Mouse (Mus musculus): ENCODE data around the gene Mllt6.
A peak's percentile ranks its signal among the peaks of the same experiment; 100 is the strongest.

DNA sequence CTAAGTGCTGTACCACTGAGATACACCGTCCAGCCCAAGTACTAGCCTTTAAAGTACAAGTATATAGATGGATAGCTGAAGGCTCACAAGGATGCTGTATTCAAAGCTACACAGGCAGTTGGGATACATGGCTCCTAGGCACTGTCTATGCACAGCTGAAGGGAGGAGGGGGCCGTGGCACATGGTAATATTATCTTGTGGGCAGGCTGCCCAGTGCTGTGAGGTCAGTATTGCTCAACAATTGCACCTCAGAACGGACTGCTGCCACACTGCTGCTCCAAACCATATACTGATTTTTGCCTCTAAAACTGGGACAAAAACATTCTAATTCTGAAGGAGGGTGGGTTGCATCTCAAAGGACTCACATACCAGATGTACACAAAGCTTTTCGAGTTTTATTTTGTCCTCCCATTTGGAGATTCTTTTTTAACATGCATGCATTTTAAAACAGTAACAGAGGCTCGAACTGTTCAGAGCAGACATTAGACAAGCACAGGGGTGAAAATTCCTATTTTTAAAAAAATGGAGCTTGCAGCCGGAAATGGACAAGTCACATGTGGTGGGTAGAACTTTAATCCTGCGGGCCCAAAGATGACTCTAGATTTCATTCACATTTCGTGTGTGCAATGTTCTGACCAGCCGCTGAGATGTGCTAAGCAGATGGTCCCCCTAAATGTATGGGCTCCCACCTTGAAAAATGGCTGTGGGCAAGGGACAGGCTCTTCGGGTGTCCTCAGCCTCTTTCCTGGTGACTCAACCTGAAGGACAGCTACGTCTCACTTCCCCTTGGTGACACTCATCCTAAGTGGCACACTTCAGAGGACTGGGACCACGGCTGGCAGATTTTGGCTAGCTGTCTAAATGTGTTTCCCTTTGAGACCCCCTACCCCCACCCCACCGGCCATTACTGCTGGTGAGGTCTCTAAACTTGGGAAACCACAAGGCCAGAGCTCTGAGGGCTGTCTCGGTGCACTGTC lies 51.9 kb downstream of the Mllt6 start:
- TF ChIP-seq POLR2AphosphoS2 (IDR thresholded peaks at IDR 0.05; ENCODE audit: low read depth, low read length) (no peak), POLR2A (IDR thresholded peaks at IDR 0.05; ENCODE audit: low read depth, low read length) (0 out of 2 replicates have a peak, but pooled peaks have one; percentile 19), CHD2 (IDR thresholded peaks at IDR 0.05; ENCODE audit: low read length) (0 out of 2 replicates have a peak, but pooled peaks have one; percentile 9), CTCF (conservative IDR thresholded peaks at IDR 0.05 in 1 of 2, IDR thresholded peaks at IDR 0.05 in 1 of 2; ENCODE audit: low read depth in 2 of 2, low read length in 2 of 2) (no peak), SIN3A (IDR thresholded peaks at IDR 0.05; ENCODE audit: low read length) (no peak), ZKSCAN1 (IDR thresholded peaks at IDR 0.05; ENCODE audit: borderline replicate concordance, low read depth, low read length) (no peak), MEF2A (IDR thresholded peaks at IDR 0.05; ENCODE audit: borderline replicate concordance, low read depth, low read length) (peak; percentile 38; the same call in 1 of the 2 replicates), NRF1 (IDR thresholded peaks at IDR 0.05; ENCODE audit: low read depth, low read length) (no peak), EP300 (IDR thresholded peaks at IDR 0.05; ENCODE audit: low read length) (peak; percentile 80), USF1 (IDR thresholded peaks at IDR 0.05; ENCODE audit: low read depth, low read length) (no peak), ZC3H11A (IDR thresholded peaks at IDR 0.05; ENCODE audit: low read depth, low read length) (no peak), TBP (conservative IDR thresholded peaks at IDR 0.05; ENCODE audit: low read depth, low read length) (no peak)
